8 mouse cellular contexts compared by ENCODE assay signal in the genomic region with DNA sequence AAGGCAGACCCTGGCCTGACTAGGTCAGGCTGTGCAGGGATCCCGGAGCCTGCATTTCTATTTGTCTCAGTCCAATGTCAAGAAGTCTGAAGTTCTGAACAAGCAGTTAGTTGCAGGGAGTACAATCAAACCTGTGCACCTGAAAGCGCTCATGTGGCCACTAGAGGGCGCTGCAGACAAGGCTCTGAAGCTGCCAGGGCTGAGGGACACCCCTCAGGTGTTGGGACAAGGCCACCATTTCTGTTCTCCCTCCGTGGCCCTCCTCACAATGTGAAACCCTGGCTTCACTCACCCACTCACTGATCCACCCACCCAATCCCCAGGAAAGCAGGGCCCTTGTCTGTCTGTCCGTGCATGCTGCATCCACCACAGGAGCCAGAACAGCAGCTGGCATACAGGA. TPM values are rescaled to one million over a fixed set of nuclear protein-coding genes. Genes with fewer than 3 reads are reported as not detected.
A peak's percentile ranks its signal among the peaks of the same experiment; 100 is the strongest.
DNase-seq lines count a peak whose midpoint lies in the region; ATAC-seq lines count a peak whose summit lies in the region.

No protein-coding gene starts in this region.

- DNase-seq in ZHBTc4 (ENCODE audit: low read depth, low spot score), result peak; percentile 84
- DNase-seq in cerebellum, postnatal 10 days, result peak; percentile 92 to 95
- peak; percentile 78 for DNase-seq in gastrocnemius, adult 18-20 months (ENCODE audit: low spot score)
- peak; percentile 64 to 80 for DNase-seq in left cerebral cortex, postnatal 14 days (ENCODE audit: low spot score in 2 of 2)
- DNase-seq in mesoderm, embryonic 11.5 days (ENCODE audit: low read depth, low spot score), result peak; percentile 77
- peak; percentile 82 for DNase-seq in right cerebral cortex, postnatal 4 days
- peak; percentile 50 for DNase-seq in yolk sac, embryonic 10.5 days (ENCODE audit: low spot score)

- peak; percentile 81 for ATAC-seq in inflammation-experienced regulatory T-cells, adult 6 months

- intact Hi-C loops in left cerebral cortex, postnatal 14 days (cut with DNase I), result loop anchor here (1.0 kb wide), 1 partner anchor 73 kb away; no protein-coding TSS in a partner anchor

RNA-seq across cellular contexts. Expression of gene Syne3, which starts 57.2 kb away (rescaled TPM):
- total RNA-seq in gastrocnemius, adult 18-20 months (2021), result 1 to 10 TPM; 3.6 to 4.3 TPM
- 1 to 10 TPM; 2.2 to 5.4 (median 3.0) TPM for polyA plus RNA-seq in inflammation-experienced regulatory T-cells, adult 6 months (2017; shearing (Covaris generic))
- total RNA-seq in left cerebral cortex, postnatal 14 days (2021), result 1 to 10 TPM; 1.1 to 1.4 TPM

Comparison
In these comparisons a context has a peak if more than half of its experiments do, and no peak if none do; other contexts are left out.
1. Peak in every context shown above with its lines: DNase-seq and ATAC-seq.